Mouse (Mus musculus) megakaryocyte, embryonic 14.5 days (primary cell): ENCODE data around the gene Hlcs.

Source experiments
- FLI1 ChIP-seq: IDR thresholded peaks from 2 replicates; pipeline ENCODE4 v1.6.1; 2012; ENCODE audit warnings: low read length, inconsistent platforms, mixed read lengths
- GATA1 ChIP-seq: IDR thresholded peaks from 3 replicates; pipeline ENCODE4 v1.6.1; 2012; ENCODE audit warnings: mixed read lengths, low read length, inconsistent platforms, borderline replicate concordance

- no peak for TF ChIP-seq FLI1
- TF ChIP-seq GATA1 = no peak
Observed at GRCm38 (mm10) chr16:94140746-94141145, 172.6 kb downstream of the Hlcs start.
